Mouse (Mus musculus): ENCODE results near the gene Dnaaf5. TPM values are rescaled to one million over a fixed set of nuclear protein-coding genes. Genes with fewer than 3 reads are reported as not detected.
A peak's percentile ranks its signal among the peaks of the same experiment; 100 is the strongest.

The Dnaaf5 gene
- polyA plus RNA-seq, 1 experiment, result 196 TPM

DNA sequence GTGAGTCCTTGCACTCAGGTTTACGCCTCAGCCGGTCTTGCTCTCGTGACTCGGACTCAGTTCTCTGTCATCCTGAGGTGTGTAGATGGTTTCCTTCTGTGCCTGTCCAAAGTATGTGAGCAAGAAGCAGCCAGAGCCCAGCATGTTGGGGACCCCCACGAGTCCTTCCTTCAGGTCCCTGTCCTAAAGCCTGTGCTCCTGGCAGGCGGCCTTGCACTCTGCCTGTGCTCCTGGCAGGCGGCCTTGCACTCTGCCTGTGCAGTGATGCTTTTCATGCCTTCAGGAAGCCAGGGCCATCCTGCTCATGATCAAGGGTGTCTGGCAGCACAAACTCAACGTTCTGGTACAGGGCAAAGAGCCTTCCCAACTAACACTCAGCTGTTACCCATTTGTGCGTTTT lies 33.6 kb downstream of the Dnaaf5 start:
- no peaks in the 10 kb centered on the region for H3K27me3 ChIP-seq (replicated peaks)

DNA sequence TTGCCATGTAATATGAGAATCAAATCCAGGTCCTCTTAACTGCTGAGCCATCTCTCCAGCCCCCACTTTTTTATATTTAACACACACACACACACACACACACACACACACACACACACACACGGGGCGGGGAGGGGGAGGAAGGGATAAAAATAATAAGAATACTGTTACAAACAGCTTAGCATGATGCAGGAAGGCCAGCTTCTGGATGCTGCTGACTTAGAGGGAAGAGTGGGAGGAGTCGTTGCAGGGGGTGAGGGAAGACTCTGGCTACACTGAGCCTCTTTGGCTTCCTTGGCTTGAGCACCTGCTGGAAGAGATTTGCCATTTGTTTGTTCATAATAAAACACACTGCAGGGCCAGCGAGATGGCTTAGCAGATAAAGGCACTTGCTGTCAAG lies 34.9 kb downstream of the Dnaaf5 start:
- H3K4me1 ChIP-seq, result peaks cover 11% of the 10 kb centered on the region
- H3K36me3 ChIP-seq (replicated peaks; ENCODE audit: low read length), result peaks cover 85% of the 10 kb centered on the region
- H3K4me3 ChIP-seq (replicated peaks), result no peak overlapping the region
- TF ChIP-seq FLI1 (IDR thresholded peaks at IDR 0.05; ENCODE audit: low read length), result no peak
- no peak for TF ChIP-seq GATA1 (IDR thresholded peaks at IDR 0.05; ENCODE audit: borderline replicate concordance, low read length)
- no peaks in the 10 kb centered on the region for H3K27me3 ChIP-seq (replicated peaks)
- H3K9me3 ChIP-seq, result no peaks in the 10 kb centered on the region

More for the DNA sequence above, 33.6 kb downstream of the Dnaaf5 start:
- peaks cover 98% of the 10 kb centered on the region for H3K36me3 ChIP-seq (replicated peaks; ENCODE audit: low read length)
- no peak overlapping the region for H3K4me3 ChIP-seq (replicated peaks)
- no peak for TF ChIP-seq FLI1 (IDR thresholded peaks at IDR 0.05; ENCODE audit: low read length)
- no peak for TF ChIP-seq GATA1 (IDR thresholded peaks at IDR 0.05; ENCODE audit: borderline replicate concordance, low read length)
- H3K4me1 ChIP-seq, result peaks cover 21% of the 10 kb centered on the region
- H3K9me3 ChIP-seq, result no peaks in the 10 kb centered on the region

DNA sequence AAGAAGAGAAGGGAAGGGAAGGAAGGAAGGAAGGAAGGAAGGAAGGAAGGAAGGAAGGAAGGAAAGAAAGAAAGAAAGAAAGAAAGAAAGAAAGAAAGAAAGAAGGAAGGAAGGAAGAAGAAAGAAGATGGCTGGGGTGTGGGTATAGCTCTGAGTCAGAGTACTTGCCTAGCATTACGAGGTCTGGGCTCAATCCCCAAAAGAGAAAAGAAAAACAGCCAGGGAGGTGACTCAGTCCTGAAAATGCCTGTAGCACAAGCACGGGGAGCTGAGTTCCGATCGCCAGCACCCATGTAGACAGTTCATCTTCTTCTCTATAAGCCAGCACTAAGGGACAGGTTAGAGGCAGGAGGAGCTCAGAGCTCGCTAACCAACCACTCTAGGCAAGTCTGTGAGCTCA lies 39.7 kb downstream of the Dnaaf5 start:
- no peak overlapping the region for H3K4me3 ChIP-seq (replicated peaks)
- no peaks in the 10 kb centered on the region for H3K9me3 ChIP-seq
- TF ChIP-seq GATA1 (IDR thresholded peaks at IDR 0.05; ENCODE audit: borderline replicate concordance, low read length) (no peak), FLI1 (IDR thresholded peaks at IDR 0.05; ENCODE audit: low read length) (no peak)
- H3K4me1 ChIP-seq, result peaks cover 8% of the 10 kb centered on the region
- no peaks in the 10 kb centered on the region for H3K27me3 ChIP-seq (replicated peaks)
- H3K36me3 ChIP-seq (replicated peaks; ENCODE audit: low read length), result peaks cover 36% of the 10 kb centered on the region

DNA sequence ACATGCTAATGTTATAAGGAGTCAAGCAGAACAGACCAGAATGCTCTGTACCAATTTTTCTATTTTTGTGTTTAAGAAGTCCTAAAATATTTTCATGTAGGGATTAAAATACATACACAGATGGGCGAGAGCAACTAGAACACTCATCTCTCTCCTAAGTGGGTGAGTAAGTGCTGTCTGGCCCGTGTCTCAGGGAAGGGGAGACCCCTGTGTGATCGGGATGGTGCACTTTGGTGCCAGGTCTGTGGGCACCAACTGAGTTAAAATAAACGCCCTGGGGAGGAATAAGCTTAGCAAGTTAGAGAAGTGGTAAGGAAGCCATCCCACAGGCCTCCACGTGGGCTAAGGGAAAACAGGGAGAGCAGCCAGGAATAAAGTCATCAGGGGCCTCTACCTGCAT lies 40.9 kb downstream of the Dnaaf5 start:
- Histone ChIP-seq H3K36me3 (replicated peaks; ENCODE audit: low read length) (peaks cover 24% of the 10 kb centered on the region), H3K9me3 (no peaks in the 10 kb centered on the region), H3K27me3 (replicated peaks) (no peaks in the 10 kb centered on the region), H3K4me3 (replicated peaks) (no peak overlapping the region), H3K4me1 (no peaks in the 10 kb centered on the region; the same call in none of the 2 replicates)
- TF ChIP-seq FLI1 (IDR thresholded peaks at IDR 0.05; ENCODE audit: low read length) (no peak), GATA1 (IDR thresholded peaks at IDR 0.05; ENCODE audit: borderline replicate concordance, low read length) (no peak)

DNA sequence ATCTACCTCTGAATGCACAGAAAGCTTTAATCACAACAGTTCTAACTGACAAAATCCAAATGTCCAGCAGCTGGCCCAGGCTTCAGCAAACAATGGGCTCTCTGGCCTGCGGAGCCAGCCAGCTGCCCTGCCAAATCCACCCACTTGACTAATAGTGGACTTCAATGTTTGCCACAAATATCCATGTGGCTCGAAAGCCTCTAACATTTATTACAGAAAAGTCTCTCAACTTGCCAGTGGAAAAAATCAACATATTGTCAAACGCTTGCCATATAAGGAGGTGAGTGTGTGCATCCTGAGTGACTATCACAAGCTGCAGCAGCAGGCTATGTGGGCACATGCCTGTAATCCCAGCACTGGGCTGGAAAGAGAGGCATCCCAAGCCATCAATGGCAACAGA lies 48.8 kb downstream of the Dnaaf5 start:
- H3K27me3 ChIP-seq (replicated peaks), result no peaks in the 10 kb centered on the region
- TF ChIP-seq FLI1 (IDR thresholded peaks at IDR 0.05; ENCODE audit: low read length) (no peak), GATA1 (IDR thresholded peaks at IDR 0.05; ENCODE audit: borderline replicate concordance, low read length) (no peak)
- H3K9me3 ChIP-seq, result no peaks in the 10 kb centered on the region
- H3K4me3 ChIP-seq (replicated peaks), result peak overlapping the region; percentile 81
- H3K4me1 ChIP-seq, result peaks cover 67% of the 10 kb centered on the region
- H3K36me3 ChIP-seq (replicated peaks; ENCODE audit: low read length), result peaks cover 3% of the 10 kb centered on the region

DNA sequence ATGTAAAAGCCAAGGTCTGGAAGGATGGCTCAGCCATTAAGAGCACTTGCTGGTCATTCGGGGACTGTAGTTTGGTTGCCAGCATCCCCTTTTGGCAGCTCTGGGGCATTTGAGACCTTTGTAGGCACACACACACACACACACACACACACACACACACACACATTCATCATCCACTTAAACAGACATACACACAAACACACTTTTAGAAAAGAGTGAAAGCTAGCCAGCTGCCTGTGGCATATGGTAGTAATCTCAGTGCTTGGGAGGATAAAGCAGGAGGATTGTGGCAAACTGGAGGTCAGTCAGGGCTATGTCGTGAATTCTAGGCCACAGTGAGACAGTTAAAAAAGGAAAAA lies 49.6 kb downstream of the Dnaaf5 start:
- peaks cover 75% of the 10 kb centered on the region for H3K4me1 ChIP-seq
- H3K4me3 ChIP-seq (replicated peaks), result peak overlapping the region; percentile 99

DNA sequence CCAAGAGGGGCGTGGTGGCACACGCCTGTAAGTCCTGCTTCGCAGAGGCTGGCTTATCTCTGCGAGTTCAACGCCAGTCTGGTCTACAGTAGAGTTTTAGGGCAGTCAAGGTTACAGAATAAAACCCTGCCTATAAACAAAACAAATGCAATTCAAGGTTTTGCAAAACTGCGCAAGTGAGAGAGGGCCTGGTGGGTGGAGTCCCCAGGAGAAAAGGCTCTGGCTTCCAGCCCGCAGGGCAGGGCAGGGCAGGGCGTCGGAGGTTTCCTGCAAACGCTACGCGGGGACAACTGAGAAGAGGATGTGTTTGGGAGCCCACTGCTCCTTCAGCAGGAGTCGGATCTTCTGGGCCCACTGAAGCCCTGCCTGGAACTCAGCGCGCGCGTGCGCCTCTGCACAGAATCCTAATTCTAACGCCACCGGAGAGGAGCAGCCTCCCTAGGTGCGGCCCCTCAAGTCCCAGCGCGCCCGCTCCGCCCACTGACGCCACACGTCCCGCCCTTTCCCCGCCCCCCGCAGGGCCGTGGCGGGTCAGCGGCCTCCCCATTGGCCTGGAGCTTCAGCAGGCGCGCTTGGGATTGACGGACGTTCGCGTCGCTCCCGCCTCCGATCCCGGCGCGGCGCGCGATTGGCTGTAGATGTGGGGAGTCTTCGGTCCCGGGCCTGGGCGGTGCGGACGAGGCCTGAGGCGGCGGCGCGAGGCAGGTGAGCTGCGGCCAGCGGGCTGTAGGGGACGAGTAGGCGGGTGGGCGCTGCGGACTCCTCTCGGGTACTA lies 50.2 kb downstream of the Dnaaf5 start, which contains the start of gene Sun1:
Gene Sun1 (plus strand): TSS at position 643 of the 775 bp plus-strand sequence.
- Histone ChIP-seq H3K4me1 (peaks cover 81% of the 10 kb centered on the region), H3K27me3 (replicated peaks) (no peaks in the 10 kb centered on the region)
- no peak for TF ChIP-seq FLI1 (IDR thresholded peaks at IDR 0.05; ENCODE audit: low read length)
- no peak for TF ChIP-seq GATA1 (IDR thresholded peaks at IDR 0.05; ENCODE audit: borderline replicate concordance, low read length)

More for the DNA sequence above, 49.6 kb downstream of the Dnaaf5 start:
- Histone ChIP-seq H3K9me3 (no peaks in the 10 kb centered on the region), H3K27me3 (replicated peaks) (no peaks in the 10 kb centered on the region), H3K36me3 (replicated peaks; ENCODE audit: low read length) (peaks cover 3% of the 10 kb centered on the region)
- TF ChIP-seq FLI1 (IDR thresholded peaks at IDR 0.05; ENCODE audit: low read length) (no peak), GATA1 (IDR thresholded peaks at IDR 0.05; ENCODE audit: borderline replicate concordance, low read length) (no peak)

DNA sequence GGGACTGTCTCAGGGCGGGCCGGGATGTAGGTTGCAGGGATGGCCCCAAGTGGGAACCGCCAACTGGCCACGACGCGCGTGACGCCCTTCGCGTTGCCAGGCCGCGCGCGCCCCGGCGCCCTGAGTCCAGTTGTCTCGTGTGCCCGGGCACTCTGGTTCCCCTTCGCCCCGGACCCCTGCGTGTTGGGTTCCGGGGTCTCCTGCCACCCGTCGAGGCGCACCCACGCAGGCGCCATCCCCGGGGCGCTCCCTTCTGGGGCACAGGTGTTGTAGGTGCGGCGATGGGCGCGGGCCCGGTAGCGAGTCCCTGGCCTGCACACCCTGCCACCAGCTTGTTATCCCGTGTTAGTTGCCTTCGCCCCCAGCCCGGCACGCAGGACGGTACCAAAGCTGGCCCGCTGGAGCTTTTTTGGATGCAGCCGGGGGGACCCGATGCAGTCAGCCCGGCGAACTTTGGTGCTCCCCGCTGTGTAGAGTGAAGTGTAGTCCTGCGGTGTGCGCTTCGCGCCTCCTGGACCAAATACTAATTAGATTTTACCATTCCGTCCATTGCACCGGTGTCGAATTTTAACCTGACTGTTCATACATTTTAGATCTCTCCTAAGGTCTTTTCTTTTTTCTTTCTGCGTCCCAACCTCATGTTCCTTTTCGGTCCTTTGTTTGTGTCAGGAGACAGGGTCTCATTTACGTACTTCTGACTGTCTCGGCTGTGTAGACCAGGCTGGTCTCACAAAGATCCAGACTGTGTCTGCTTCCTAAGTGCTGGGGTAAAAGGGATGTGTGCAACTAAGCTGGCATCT lies 50.9 kb downstream of the Dnaaf5 start:
- TF ChIP-seq FLI1 (IDR thresholded peaks at IDR 0.05; ENCODE audit: low read length), result no peak
- TF ChIP-seq GATA1 (IDR thresholded peaks at IDR 0.05; ENCODE audit: borderline replicate concordance, low read length), result no peak
- H3K27me3 ChIP-seq (replicated peaks), result no peaks in the 10 kb centered on the region
- H3K4me3 ChIP-seq (replicated peaks), result peak overlapping the region; percentile 99
- H3K9me3 ChIP-seq, result no peaks in the 10 kb centered on the region
- H3K4me1 ChIP-seq, result peaks cover 89% of the 10 kb centered on the region
- H3K36me3 ChIP-seq (replicated peaks; ENCODE audit: low read length), result peaks cover 17% of the 10 kb centered on the region

More for the DNA sequence above, 50.2 kb downstream of the Dnaaf5 start, which contains the start of gene Sun1:
- Histone ChIP-seq H3K9me3 (no peaks in the 10 kb centered on the region), H3K4me3 (replicated peaks) (peak within 1 kb of the TSS; percentile 99), H3K36me3 (replicated peaks; ENCODE audit: low read length) (peaks cover 9% of the 10 kb centered on the region)

DNA sequence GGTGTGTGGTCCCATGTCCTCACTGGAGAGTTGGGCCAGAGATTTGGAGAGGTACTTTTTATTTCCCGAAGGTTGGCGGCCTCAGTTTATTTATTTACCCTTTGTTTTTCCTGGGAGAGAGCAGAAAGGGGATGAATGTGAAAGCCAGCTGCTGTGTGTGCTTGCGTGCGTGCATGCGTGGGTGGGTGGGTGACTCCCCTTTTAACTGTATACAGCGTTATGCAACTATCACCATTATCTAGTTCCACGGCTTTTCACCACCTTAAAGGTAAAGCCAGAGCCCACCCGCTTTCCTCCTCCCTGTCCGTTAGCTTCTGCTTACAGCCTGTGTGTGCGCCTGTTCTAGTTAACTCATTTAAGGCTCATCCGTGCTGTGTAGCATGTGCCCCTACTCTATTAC lies 52.1 kb downstream of the Dnaaf5 start:
- no peaks in the 10 kb centered on the region for H3K27me3 ChIP-seq (replicated peaks)
- peaks cover 90% of the 10 kb centered on the region for H3K4me1 ChIP-seq
- peaks cover 23% of the 10 kb centered on the region for H3K36me3 ChIP-seq (replicated peaks; ENCODE audit: low read length)
- H3K4me3 ChIP-seq (replicated peaks), result peak overlapping the region; percentile 99
- no peaks in the 10 kb centered on the region for H3K9me3 ChIP-seq
- TF ChIP-seq GATA1 (IDR thresholded peaks at IDR 0.05; ENCODE audit: borderline replicate concordance, low read length) (no peak), FLI1 (IDR thresholded peaks at IDR 0.05; ENCODE audit: low read length) (no peak)

DNA sequence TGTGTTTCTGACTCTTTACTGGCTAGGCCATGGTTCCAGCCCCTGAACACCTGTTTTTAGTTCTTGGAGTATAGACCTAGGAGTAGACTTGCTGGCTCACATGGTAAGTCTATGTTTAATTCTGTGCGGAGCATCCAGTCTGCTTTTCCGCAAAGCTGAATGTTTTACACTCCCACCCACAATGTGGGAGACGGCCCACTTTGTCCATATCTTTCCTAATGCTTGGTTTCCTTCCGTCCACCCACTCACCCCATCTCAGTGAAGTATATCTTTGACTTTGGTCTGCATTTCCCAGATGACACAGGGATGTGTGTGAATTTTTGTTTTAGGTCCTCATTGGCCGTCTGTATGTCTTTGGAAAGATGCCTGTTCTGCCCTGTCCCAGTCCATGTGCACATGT lies 53.3 kb downstream of the Dnaaf5 start:
- Histone ChIP-seq H3K9me3 (no peaks in the 10 kb centered on the region), H3K4me1 (peaks cover 92% of the 10 kb centered on the region), H3K27me3 (replicated peaks) (no peaks in the 10 kb centered on the region), H3K4me3 (replicated peaks) (peak overlapping the region; percentile 52), H3K36me3 (replicated peaks; ENCODE audit: low read length) (peaks cover 30% of the 10 kb centered on the region)
- TF ChIP-seq FLI1 (IDR thresholded peaks at IDR 0.05; ENCODE audit: low read length), result no peak
- no peak for TF ChIP-seq GATA1 (IDR thresholded peaks at IDR 0.05; ENCODE audit: borderline replicate concordance, low read length)

Data from megakaryocyte, embryonic 14.5 days (primary cell).